8 mouse cellular contexts compared by ENCODE assay signal in genomic region chr10:81401521-81402226, GRCm38 (mm10). TPM values are rescaled to one million over a fixed set of nuclear protein-coding genes. Genes with fewer than 3 reads are reported as not detected.
A peak's percentile ranks its signal among the peaks of the same experiment; 100 is the strongest.
DNase-seq lines count a peak whose midpoint lies in the region; ATAC-seq and TF ChIP-seq lines count a peak whose summit lies in the region.

No protein-coding gene starts in this region.

- no peak for DNase-seq in Patski (ENCODE audit: low read depth, low spot score)
- peak; percentile 73 for DNase-seq in embryo, embryonic 11.5 days (ENCODE audit: low read depth, low spot score)
- peak; percentile 85 to 87 for DNase-seq in heart, adult 9 months (ENCODE audit: low spot score in 2 of 2)
- DNase-seq in kidney, adult 2 months, result peak; percentile 88
- no peak for DNase-seq in frontal cortex, postnatal 36 days (ENCODE audit: low spot score in 2 of 2)

- CTCF ChIA-PET in Patski (lab: Charles Lee), result interaction anchor here (1.2 to 1.4 kb wide), 2 partner anchors 11 to 13 kb away, joined by 3 to 5 read pairs; partner anchors contain the start of gene Gm48552

- TF ChIP-seq POLR2A in kidney, adult 2 months (IDR thresholded peaks at IDR 0.05; ENCODE audit: low read depth, low read length), result no peak

- POLR2A ChIA-PET in Patski (lab: Charles Lee), result no interaction called here

- H3K4me3 ChIP-seq in kidney, adult 2 months (ENCODE audit: insufficient read depth, low read depth, low read length), result no peak overlapping the region
- H3K4me3 ChIP-seq in liver, embryonic 16.5 days (ENCODE audit: low read depth, low read length), result no peak overlapping the region
- peak overlapping the region; percentile 16; the same call in 1 of the 2 replicates for H3K4me3 ChIP-seq in neural tube, embryonic 12.5 days

- peak overlapping the region; percentile 7; the same call in 1 of the 2 replicates for H3K9ac ChIP-seq in liver, embryonic 16.5 days (ENCODE audit: low read depth, low read length)
- peak overlapping the region; percentile 19; the same call in 1 of the 2 replicates for H3K9ac ChIP-seq in neural tube, embryonic 12.5 days

- ATAC-seq in CD4-positive, CD25-positive, alpha-beta regulatory T cell, adult 4 months, result peak; percentile 54
- peak; percentile 19 for ATAC-seq in Patski
- ATAC-seq in liver, embryonic 16.5 days (ENCODE audit: low read depth), result peak; percentile 81
- ATAC-seq in neural tube, embryonic 12.5 days (ENCODE audit: low FRiP score, low read depth), result peak; percentile 80

- 17% methylated on average over 18 of the region's 18 CpGs for WGBS in kidney, adult 2 months
- WGBS in liver, embryonic 16.5 days (ENCODE audit: insufficient replicate concordance), result 14% methylated on average over 18 of the region's 18 CpGs
- WGBS in neural tube, embryonic 12.5 days, result 3% methylated on average over 18 of the region's 18 CpGs

- no peaks in the 10 kb centered on the region for H3K27me3 ChIP-seq in Patski
- H3K27me3 ChIP-seq in kidney, adult 2 months (replicated peaks; ENCODE audit: control insufficient read depth, insufficient read depth, low read length), result no peaks in the 10 kb centered on the region
- H3K27me3 ChIP-seq in liver, embryonic 16.5 days (ENCODE audit: control insufficient read depth, insufficient read depth, low read depth, low read length), result peaks cover 16% of the 10 kb centered on the region
- H3K27me3 ChIP-seq in neural tube, embryonic 12.5 days (replicated peaks), result peaks cover 10% of the 10 kb centered on the region

- TF ChIP-seq CTCF in Patski (IDR thresholded peaks at IDR 0.05), result no peak
- TF ChIP-seq CTCF in kidney, adult 2 months (conservative IDR thresholded peaks at IDR 0.05; ENCODE audit: insufficient read depth, insufficient read length, low read depth, low read length), result no peak

- in situ Hi-C loops in Patski (cut with MboI; ENCODE audit: low pct_unique_long_range_greater_than_20kb), result no loop called here

- peak overlapping the region; percentile 51 for H3K27ac ChIP-seq in kidney, adult 2 months (ENCODE audit: insufficient read depth, low read depth, low read length)
- H3K27ac ChIP-seq in liver, embryonic 16.5 days (ENCODE audit: low read length), result peak overlapping the region; percentile 61
- H3K27ac ChIP-seq in neural tube, embryonic 12.5 days, result peak overlapping the region; percentile 90

- H3K9me3 ChIP-seq in liver, embryonic 16.5 days (replicated peaks; ENCODE audit: control insufficient read depth, low read length), result no peaks in the 10 kb centered on the region
- H3K9me3 ChIP-seq in neural tube, embryonic 12.5 days, result no peaks in the 10 kb centered on the region

- peaks cover 19% of the 10 kb centered on the region for H3K4me1 ChIP-seq in kidney, adult 2 months (ENCODE audit: control insufficient read depth, insufficient read depth, low read length)
- H3K4me1 ChIP-seq in liver, embryonic 16.5 days (ENCODE audit: control insufficient read depth, low read depth, low read length), result peaks cover 18% of the 10 kb centered on the region
- peaks cover 59% of the 10 kb centered on the region for H3K4me1 ChIP-seq in neural tube, embryonic 12.5 days

- H3K4me2 ChIP-seq in liver, embryonic 16.5 days (ENCODE audit: low read depth, low read length), result peak overlapping the region; percentile 24; the same call in 1 of the 2 replicates
- peak overlapping the region; percentile 45 for H3K4me2 ChIP-seq in neural tube, embryonic 12.5 days (replicated peaks)

- peaks cover 12% of the 10 kb centered on the region for H3K36me3 ChIP-seq in kidney, adult 2 months (ENCODE audit: control insufficient read depth, insufficient read depth, low read length)
- H3K36me3 ChIP-seq in liver, embryonic 16.5 days (ENCODE audit: control insufficient read depth, insufficient read depth), result no peaks in the 10 kb centered on the region
- H3K36me3 ChIP-seq in neural tube, embryonic 12.5 days, result peaks cover 34% of the 10 kb centered on the region

RNA-seq across cellular contexts. Expression of gene Smim24, which starts 8.8 kb away (rescaled TPM):
- 10 to 100 TPM in 1 of 2 experiments, 1 to 10 TPM in 1; 9.0 to 10.8 TPM for polyA plus RNA-seq in CD4-positive, CD25-positive, alpha-beta regulatory T cell, adult 4 months (2017; shearing (Covaris generic))
- polyA plus RNA-seq in Patski (2021), result 0.18 TPM
- 693 and 694 TPM in 2 replicates for polyA plus RNA-seq in kidney, adult 2 months (2012; rRNA removed)
- 1.7 and 4.1 TPM in 2 replicates for polyA plus RNA-seq in liver, embryonic 16.5 days (2015; fragmentation: Nextera tagmentation; extraction: Ambion mirVana)
- polyA plus RNA-seq in neural tube, embryonic 12.5 days (2016; fragmentation: Nextera tagmentation; extraction: Ambion mirVana), result 2.1 and 2.7 TPM in 2 replicates

RNA-seq across cellular contexts. Expression of gene Gm48552, which starts 12.9 kb away (rescaled TPM):
- polyA plus RNA-seq in CD4-positive, CD25-positive, alpha-beta regulatory T cell, adult 4 months (2017; shearing (Covaris generic)), result 1 to 10 TPM in 1 of 2 experiments, under 1 TPM in 1; 0.71 to 2.3 TPM
- polyA plus RNA-seq in Patski (2021), result 0.76 TPM
- polyA plus RNA-seq in kidney, adult 2 months (2012; rRNA removed), result 1.0 and 2.8 TPM in 2 replicates
- polyA plus RNA-seq in liver, embryonic 16.5 days (2015; fragmentation: Nextera tagmentation; extraction: Ambion mirVana), result 0.44 and 0.48 TPM in 2 replicates
- polyA plus RNA-seq in neural tube, embryonic 12.5 days (2016; fragmentation: Nextera tagmentation; extraction: Ambion mirVana), result 2.3 and 2.5 TPM in 2 replicates

RNA-seq across cellular contexts. Expression of gene Gm48551, which starts 17.4 kb away (rescaled TPM):
- polyA plus RNA-seq in CD4-positive, CD25-positive, alpha-beta regulatory T cell, adult 4 months (2017; shearing (Covaris generic)), result 1 to 10 TPM; 2.2 to 3.7 TPM
- polyA plus RNA-seq in Patski (2021), result 2.4 TPM
- polyA plus RNA-seq in kidney, adult 2 months (2012; rRNA removed), result 2.1 and 2.3 TPM in 2 replicates
- 0.54 and 0.55 TPM in 2 replicates for polyA plus RNA-seq in liver, embryonic 16.5 days (2015; fragmentation: Nextera tagmentation; extraction: Ambion mirVana)
- 5.0 and 5.3 TPM in 2 replicates for polyA plus RNA-seq in neural tube, embryonic 12.5 days (2016; fragmentation: Nextera tagmentation; extraction: Ambion mirVana)

RNA-seq across cellular contexts. Expression of gene Dohh, which starts 17.4 kb away (rescaled TPM):
- 10 to 100 TPM in 1 of 2 experiments, 1 to 10 TPM in 1; 9.4 to 13.9 TPM for polyA plus RNA-seq in CD4-positive, CD25-positive, alpha-beta regulatory T cell, adult 4 months (2017; shearing (Covaris generic))
- polyA plus RNA-seq in Patski (2021), result 83.4 TPM
- 60.6 and 79.8 TPM in 2 replicates for polyA plus RNA-seq in kidney, adult 2 months (2012; rRNA removed)
- polyA plus RNA-seq in liver, embryonic 16.5 days (2015; fragmentation: Nextera tagmentation; extraction: Ambion mirVana), result 46.3 and 48.3 TPM in 2 replicates
- 75.6 and 77.9 TPM in 2 replicates for polyA plus RNA-seq in neural tube, embryonic 12.5 days (2016; fragmentation: Nextera tagmentation; extraction: Ambion mirVana)

RNA-seq across cellular contexts. Expression of gene Fzr1, which starts 23.4 kb away (rescaled TPM):
- 10 to 100 TPM; 12.3 to 16.4 TPM for polyA plus RNA-seq in CD4-positive, CD25-positive, alpha-beta regulatory T cell, adult 4 months (2017; shearing (Covaris generic))
- 62.1 TPM for polyA plus RNA-seq in Patski (2021)
- polyA plus RNA-seq in kidney, adult 2 months (2012; rRNA removed), result 41.1 and 49.8 TPM in 2 replicates
- polyA plus RNA-seq in liver, embryonic 16.5 days (2015; fragmentation: Nextera tagmentation; extraction: Ambion mirVana), result 128 and 138 TPM in 2 replicates
- polyA plus RNA-seq in neural tube, embryonic 12.5 days (2016; fragmentation: Nextera tagmentation; extraction: Ambion mirVana), result 136 and 138 TPM in 2 replicates

Comparison
In these comparisons a context has a peak if more than half of its experiments do, and no peak if none do; other contexts are left out.
1. ATAC-seq: peak in every context shown above with its lines; median percentile 81 in liver, embryonic 16.5 days; 80 in neural tube, embryonic 12.5 days; 54 in CD4-positive, CD25-positive, alpha-beta regulatory T cell, adult 4 months; 19 in Patski.
2. DNase-seq: peak in embryo, embryonic 11.5 days (single experiment), heart, adult 9 months (2 of 2) and kidney, adult 2 months (single experiment); none in Patski (single experiment) and frontal cortex, postnatal 36 days (0 of 2).
3. RNA of gene Smim24, which starts 8.8 kb away (polyA plus RNA-seq): 693 to 694 TPM in kidney, adult 2 months; 9.0 to 10.8 TPM in CD4-positive, CD25-positive, alpha-beta regulatory T cell, adult 4 months, 1.7 to 4.1 TPM in liver, embryonic 16.5 days, 2.1 to 2.7 TPM in neural tube, embryonic 12.5 days and 0.18 TPM in Patski (single experiment); every median in the first group is over 10 times any median in the second.
4. Peak in every context shown above with its lines, with median percentiles within 50 percentile points of each other: H3K27ac ChIP-seq.